Mouse (Mus musculus) ES-E14 (cell line): ENCODE results near the gene Aanat. TPM values are rescaled to one million over a fixed set of nuclear protein-coding genes. Genes with fewer than 3 reads are reported as not detected.

Experiments
- DNase-seq: peaks from one replicate; pipeline ENCODE4 v3.0.0-alpha.2; 2013; ENCODE audit warnings: low read depth, low spot score
- H3K27ac ChIP-seq: 2 replicates; pipeline ENCODE4 v1.5.1; 2012; ENCODE audit warnings: low read depth, mild to moderate bottlenecking, low read length, moderate library complexity, mixed read lengths; ENCODE audit not compliant: poor library complexity, insufficient read depth, severe bottlenecking
- H3K36me3 ChIP-seq: 2 replicates; pipeline ENCODE4 v1.6.1; 2012; ENCODE audit warnings: mild to moderate bottlenecking, low read length, moderate library complexity, mixed read lengths; ENCODE audit not compliant: control insufficient read depth, poor library complexity, insufficient read depth, severe bottlenecking
- H3K4me1 ChIP-seq, 2 experiments: fragments of 150-350 bp in 1 of 2; sonication (generic) in 1 of 2; 2 replicates each; pipeline ENCODE4 v1.6.1; 2012; ENCODE audit warnings: low read length in 2 of 2, mild to moderate bottlenecking in 1 of 2, mixed read lengths in 1 of 2; ENCODE audit not compliant: control insufficient read depth in 2 of 2, insufficient read depth in 2 of 2, poor library complexity in 1 of 2
- H3K4me3 ChIP-seq, 2 experiments: fragments of 150-350 bp in 1 of 2; sonication (generic) in 1 of 2; 2 replicates each; pipeline ENCODE4 v1.5.1; 2012; ENCODE audit warnings: low read length in 2 of 2, low read depth in 1 of 2, mild to moderate bottlenecking in 1 of 2, mixed read lengths in 1 of 2; ENCODE audit not compliant: insufficient read depth in 1 of 2, poor library complexity in 1 of 2, severe bottlenecking in 1 of 2
- H3K9ac ChIP-seq: 2 replicates; pipeline ENCODE4 v1.6.1; 2012; ENCODE audit warnings: low read depth, mild to moderate bottlenecking, low read length, mixed read lengths; ENCODE audit not compliant: poor library complexity, insufficient read depth, severe bottlenecking
- H3K9me3 ChIP-seq: fragments of 150-350 bp; sonication (generic); 2 replicates; pipeline ENCODE4 v1.6.1; 2012; ENCODE audit warnings: low read depth, mild to moderate bottlenecking, low read length; ENCODE audit not compliant: control insufficient read depth, insufficient read depth
- CHD2 ChIP-seq: IDR thresholded peaks from 2 replicates; pipeline ENCODE4 v1.6.1; 2014; ENCODE audit warnings: mild to moderate bottlenecking, low read depth, low read length, inconsistent platforms
- HCFC1 ChIP-seq: IDR thresholded peaks from 2 replicates; pipeline ENCODE4 v1.6.1; 2012; ENCODE audit warnings: low read length, inconsistent platforms, borderline replicate concordance; ENCODE audit not compliant: insufficient read depth
- MAFK ChIP-seq: IDR thresholded peaks from 2 replicates; pipeline ENCODE4 v1.6.1; 2014; ENCODE audit warnings: mild to moderate bottlenecking, low read depth, low read length, inconsistent platforms; ENCODE audit not compliant: insufficient read depth
- ZC3H11A ChIP-seq: IDR thresholded peaks from 2 replicates; pipeline ENCODE4 v1.6.1; 2012; ENCODE audit warnings: low read depth, mild to moderate bottlenecking, inconsistent platforms, low read length, borderline replicate concordance
- ZNF384 ChIP-seq: IDR thresholded peaks from 2 replicates; pipeline ENCODE4 v1.6.1; 2012; ENCODE audit warnings: low read depth, low read length, inconsistent platforms
- in situ Hi-C, 2 experiments: fragments of 600-800 bp; cut with MboI; formaldehyde crosslinking; loops; one replicate each; pipeline ENCODE4 v1.15.1; 2025; ENCODE audit warnings: low sequenced_read_pairs in 2 of 2, inconsistent platforms in 1 of 2; ENCODE audit not compliant: unreplicated experiment in 2 of 2
- total RNA-seq: library from RNA; depleted of rRNA; stranded (reverse); fragments of 300-350 nt; gene quantifications from 2 replicates; pipeline ENCODE4 v1.2.3, GENCODE M21; 2012

The Aanat gene
- total RNA-seq, 1 experiment, result 0.94 TPM

DNA sequence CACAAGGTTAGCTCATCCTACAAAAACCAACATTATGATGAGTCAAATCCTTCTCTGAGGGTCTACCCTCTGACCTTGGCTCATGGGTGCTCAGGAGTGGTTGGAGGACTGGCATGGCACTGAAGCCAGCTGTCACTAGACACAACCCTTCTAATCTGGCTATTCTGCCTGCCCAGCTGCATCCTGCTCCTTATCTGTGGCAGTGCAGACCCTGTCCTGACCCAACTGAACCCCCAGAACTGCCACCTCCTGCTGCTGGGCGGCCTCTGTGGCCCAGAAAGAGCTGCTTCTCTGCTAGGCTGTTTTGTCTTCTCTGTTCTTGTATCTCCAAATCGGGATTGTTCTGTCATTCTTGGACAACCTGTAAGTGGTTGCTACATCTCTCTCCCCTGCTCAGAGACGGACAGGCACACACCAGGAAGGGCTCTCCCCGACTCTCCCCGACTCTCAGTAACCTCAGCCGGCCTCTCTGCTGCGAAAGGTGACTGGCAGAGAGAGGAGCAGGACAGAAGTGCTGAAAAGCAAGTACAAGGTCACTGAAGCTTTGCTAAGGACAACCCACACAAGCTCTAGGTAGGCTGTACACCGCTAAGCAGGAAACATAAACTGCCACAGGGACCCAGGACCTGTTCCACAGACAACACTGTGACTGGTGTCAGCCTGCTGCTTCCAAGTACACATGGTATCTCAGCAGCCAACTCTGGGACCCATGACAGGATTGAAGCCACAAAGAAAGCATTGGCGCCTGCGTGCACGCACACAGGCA is 36.8 kb upstream of the Aanat start:
- H3K27ac ChIP-seq, result no peak overlapping the region

DNA sequence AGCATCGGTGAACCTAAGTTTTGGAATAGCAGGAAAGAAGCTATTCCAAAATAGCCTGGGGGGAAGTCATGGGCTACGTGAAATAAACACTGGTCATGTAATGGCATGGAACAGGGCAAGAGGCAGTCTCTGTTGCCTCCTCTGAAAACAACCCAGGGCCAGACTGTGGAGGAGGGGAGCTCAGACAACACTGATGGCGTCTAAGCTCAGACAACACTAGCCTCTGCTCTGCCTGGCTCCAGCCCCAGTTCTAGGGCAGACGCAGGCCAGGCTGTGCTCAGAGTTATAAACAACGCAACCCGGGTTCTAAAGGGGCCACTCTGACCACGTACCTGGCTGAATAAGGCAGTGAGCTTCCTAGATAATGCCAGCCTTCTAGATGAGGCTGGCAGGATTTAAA is 35.5 kb upstream of the Aanat start:
- H3K9ac ChIP-seq, result no peak overlapping the region
- no peak overlapping the region for H3K27ac ChIP-seq
- H3K36me3 ChIP-seq, result peaks cover 22% of the 10 kb centered on the region; the same call in 1 of the 2 replicates
- peaks cover 0 to 2% of the 10 kb centered on the region in 2 experiments; a peak in 1 of 4 replicates for H3K4me1 ChIP-seq
- H3K9me3 ChIP-seq, result no peaks in the 10 kb centered on the region
- in situ Hi-C loops, result no loop called here
- TF ChIP-seq HCFC1 (no peak), ZC3H11A (no peak), CHD2 (no peak), MAFK (no peak), ZNF384 (no peak)
- H3K4me3 ChIP-seq, result no peak overlapping the region
- no peak for DNase-seq

More for the DNA sequence above, 36.8 kb upstream of the Aanat start:
- Histone ChIP-seq H3K36me3 (peaks cover 35% of the 10 kb centered on the region), H3K4me3 (no peak overlapping the region), H3K9ac (no peak overlapping the region), H3K4me1 (no peaks in the 10 kb centered on the region), H3K9me3 (no peaks in the 10 kb centered on the region)
- no peak for DNase-seq
- in situ Hi-C loops, result no loop called here
- no peak for TF ChIP-seq HCFC1
- TF ChIP-seq CHD2, result no peak
- no peak for TF ChIP-seq MAFK
- no peak for TF ChIP-seq ZC3H11A
- no peak for TF ChIP-seq ZNF384

DNA sequence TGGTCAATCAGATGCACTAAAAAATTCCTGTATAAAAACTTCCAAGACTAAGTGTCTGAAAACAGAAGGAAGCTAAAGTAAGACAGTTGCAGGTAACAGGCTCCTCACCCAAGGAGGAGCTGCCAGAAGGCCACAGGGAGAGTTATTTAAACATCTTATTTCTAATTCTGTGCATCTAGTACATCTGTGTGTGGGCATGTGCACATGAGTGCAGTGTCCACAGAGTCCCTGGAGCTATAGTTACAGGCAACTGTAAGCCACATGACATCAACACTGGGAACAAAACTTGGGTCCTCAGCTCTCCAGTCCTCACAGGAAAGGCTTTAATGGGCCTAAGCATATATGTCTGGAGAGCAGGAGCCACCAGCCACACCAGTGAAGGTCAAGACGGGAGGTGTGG is 34.0 kb upstream of the Aanat start:
- in situ Hi-C loops, result no loop called here
- Histone ChIP-seq H3K4me3 (no peak overlapping the region), H3K4me1 (peaks cover 0 to 2% of the 10 kb centered on the region in 2 experiments; a peak in 1 of 4 replicates)

DNA sequence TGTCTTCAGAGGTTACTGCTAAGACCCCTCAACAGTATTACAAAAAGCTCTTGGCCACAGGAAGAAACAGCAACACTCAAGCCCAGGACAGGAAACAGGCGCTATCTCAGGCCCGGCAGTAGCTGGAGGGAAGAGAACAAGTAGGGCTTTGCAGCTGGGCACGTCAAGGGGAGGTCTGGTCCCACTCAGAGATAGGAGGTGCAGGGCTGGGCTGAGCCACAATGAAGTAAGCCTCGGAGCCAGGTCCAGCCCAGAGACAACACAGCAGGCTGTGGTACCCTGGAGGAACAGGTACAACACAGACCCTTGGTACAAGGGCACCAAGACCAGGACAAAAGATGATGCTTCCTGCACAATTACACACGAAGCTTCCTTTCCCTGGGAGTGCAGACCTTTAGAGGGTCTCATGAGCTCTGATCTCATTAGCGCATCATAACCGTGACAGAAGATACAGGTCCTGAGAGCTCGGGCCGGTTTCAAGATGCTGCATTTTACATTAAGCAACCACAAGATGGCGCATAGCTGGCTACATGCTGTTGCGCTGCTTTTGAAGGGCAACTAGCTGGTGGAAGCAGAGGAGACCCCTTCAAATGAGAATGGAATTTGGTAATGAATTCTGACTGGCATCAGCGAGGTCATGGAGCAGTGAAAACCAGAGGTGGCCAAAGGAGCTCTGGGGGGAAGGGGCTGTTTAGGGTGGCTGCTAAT is 31.9 kb upstream of the Aanat start:
- in situ Hi-C loops, result no loop called here
- H3K4me3 ChIP-seq, result no peak overlapping the region
- DNase-seq, result no peak
- H3K9ac ChIP-seq, result no peak overlapping the region
- H3K36me3 ChIP-seq, result no peaks in the 10 kb centered on the region; the same call in 1 of the 2 replicates
- no peak for TF ChIP-seq ZC3H11A
- TF ChIP-seq HCFC1, result no peak
- TF ChIP-seq MAFK, result no peak
- TF ChIP-seq ZNF384, result no peak
- no peak for TF ChIP-seq CHD2
- H3K4me1 ChIP-seq, result peaks cover 0 to 2% of the 10 kb centered on the region in 2 experiments; a peak in 1 of 4 replicates
- H3K27ac ChIP-seq, result no peak overlapping the region
- no peaks in the 10 kb centered on the region for H3K9me3 ChIP-seq

More for the DNA sequence above, 34.0 kb upstream of the Aanat start:
- no peak overlapping the region for H3K27ac ChIP-seq
- no peak for DNase-seq
- TF ChIP-seq MAFK (no peak), CHD2 (no peak), HCFC1 (no peak), ZC3H11A (no peak), ZNF384 (no peak)
- no peak overlapping the region for H3K9ac ChIP-seq
- peaks cover 13% of the 10 kb centered on the region; the same call in 1 of the 2 replicates for H3K36me3 ChIP-seq
- no peaks in the 10 kb centered on the region for H3K9me3 ChIP-seq
